Mouse (Mus musculus): Measurements from ENCODE around the gene Atf4. TPM values are rescaled to one million over a fixed set of nuclear protein-coding genes. Genes with fewer than 3 reads are reported as not detected.
A peak's percentile ranks its signal among the peaks of the same experiment; 100 is the strongest.

Gene Atf4
- polyA plus RNA-seq (2014; fragmentation: Nextera tagmentation; extraction: Ambion mirVana): 132 and 140 TPM in 2 replicates

DNA sequence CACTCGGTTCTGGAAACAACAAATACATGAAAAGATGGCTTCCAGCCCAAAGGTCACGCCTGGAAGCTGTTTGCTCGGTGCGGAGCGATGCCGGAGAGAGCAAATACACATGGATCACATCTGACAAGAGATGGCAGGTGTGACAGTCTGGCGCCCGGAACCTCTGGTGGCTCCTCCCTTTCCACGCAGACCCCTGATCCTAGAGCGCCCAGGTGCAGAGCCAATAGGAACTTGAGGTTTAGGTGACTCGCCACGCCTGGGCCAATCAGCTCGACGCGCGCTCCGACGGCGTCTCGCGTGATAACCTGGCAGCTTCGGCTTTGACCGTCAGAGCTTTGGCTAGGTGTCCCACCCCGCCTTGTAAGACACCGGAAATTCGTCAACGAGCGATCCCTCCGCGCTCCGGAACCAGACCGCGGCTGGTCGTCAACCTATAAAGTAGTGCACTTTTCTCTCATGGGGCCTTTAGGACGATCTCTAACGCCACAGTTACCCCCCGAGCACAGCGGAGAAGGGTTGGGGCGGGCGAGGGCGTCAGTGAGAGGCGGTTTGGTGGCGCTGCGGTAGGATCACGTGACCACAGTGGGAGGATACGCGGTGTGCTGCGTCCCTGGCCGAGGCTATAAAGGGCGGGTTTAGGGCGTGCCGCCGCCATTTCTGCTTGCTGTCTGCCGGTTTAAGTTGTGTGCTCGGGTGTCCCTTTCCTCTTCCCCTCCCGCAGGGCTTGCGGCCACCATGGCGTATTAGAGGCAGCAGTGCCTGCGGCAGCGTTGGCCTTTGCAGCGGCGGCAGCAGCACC, at the start of gene Atf4:
Atf4 (plus strand) TSS at position 338 of the 799 bp plus-strand sequence.
- Histone ChIP-seq H3K4me2 (ENCODE audit: low read depth, low read length) (peak within 1 kb of the TSS; percentile 94), H3K36me3 (ENCODE audit: control insufficient read depth, insufficient read depth, low read length) (peaks cover 58% of the 10 kb centered on the region), H3K27me3 (replicated peaks; ENCODE audit: control insufficient read depth, insufficient read depth, low read length) (no peaks in the 10 kb centered on the region), H3K27ac (replicated peaks; ENCODE audit: low read depth, low read length) (peak within 1 kb of the TSS; percentile 94), H3K4me3 (ENCODE audit: low read depth, low read length) (peak within 1 kb of the TSS; percentile 96), H3K4me1 (ENCODE audit: control insufficient read depth, insufficient read depth, low read length) (peaks cover 13% of the 10 kb centered on the region), H3K9ac (ENCODE audit: low read depth, low read length) (peak within 1 kb of the TSS; percentile 100), H3K9me3 (ENCODE audit: control insufficient read depth, low read length) (no peaks in the 10 kb centered on the region)
- 0% methylated on average over 50 of the region's 62 CpGs for WGBS
- ATAC-seq (ENCODE audit: low read depth) (peak; percentile 95), DNase-seq (ENCODE audit: low spot score) (peak; percentile 100)

DNA sequence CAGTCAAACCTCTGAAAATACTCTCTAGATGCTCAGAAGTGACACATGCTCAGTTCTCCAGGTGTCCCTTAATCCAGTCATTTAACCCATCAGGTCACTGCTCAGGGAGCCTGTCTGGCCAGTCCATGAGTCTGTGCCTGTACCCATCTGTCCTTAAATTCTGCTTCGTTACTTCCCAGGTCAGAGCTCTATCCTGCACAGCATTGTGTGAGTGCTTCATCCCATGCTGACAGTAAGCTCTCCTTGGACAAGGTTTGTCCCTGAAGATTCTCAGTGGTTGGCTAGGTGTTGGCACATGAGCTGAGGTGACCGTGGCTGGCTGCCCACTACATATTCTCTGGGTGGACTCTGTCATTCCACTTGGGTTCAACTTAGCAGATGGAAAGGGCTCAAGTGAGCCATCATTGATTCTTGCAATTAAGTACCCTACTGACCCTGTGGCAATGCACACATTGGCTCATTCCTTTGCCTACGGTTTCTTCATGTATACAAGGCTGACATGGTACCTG, 48.9 kb upstream of the Atf4 start:
- Histone ChIP-seq H3K27me3 (replicated peaks; ENCODE audit: control insufficient read depth, insufficient read depth, low read length) (no peaks in the 10 kb centered on the region), H3K4me3 (ENCODE audit: low read depth, low read length) (no peak overlapping the region), H3K4me1 (ENCODE audit: control insufficient read depth, insufficient read depth, low read length) (no peaks in the 10 kb centered on the region; the same call in 1 of the 2 replicates), H3K9ac (ENCODE audit: low read depth, low read length) (no peak overlapping the region), H3K27ac (replicated peaks; ENCODE audit: low read depth, low read length) (no peak overlapping the region), H3K4me2 (ENCODE audit: low read depth, low read length) (no peak overlapping the region), H3K9me3 (ENCODE audit: control insufficient read depth, low read length) (no peaks in the 10 kb centered on the region), H3K36me3 (ENCODE audit: control insufficient read depth, insufficient read depth, low read length) (peaks cover 2% of the 10 kb centered on the region)
- WGBS: 90% methylated on average over 3 of the region's 3 CpGs
- no peak for ATAC-seq (ENCODE audit: low read depth)
- no peak for DNase-seq (ENCODE audit: low spot score)

DNA sequence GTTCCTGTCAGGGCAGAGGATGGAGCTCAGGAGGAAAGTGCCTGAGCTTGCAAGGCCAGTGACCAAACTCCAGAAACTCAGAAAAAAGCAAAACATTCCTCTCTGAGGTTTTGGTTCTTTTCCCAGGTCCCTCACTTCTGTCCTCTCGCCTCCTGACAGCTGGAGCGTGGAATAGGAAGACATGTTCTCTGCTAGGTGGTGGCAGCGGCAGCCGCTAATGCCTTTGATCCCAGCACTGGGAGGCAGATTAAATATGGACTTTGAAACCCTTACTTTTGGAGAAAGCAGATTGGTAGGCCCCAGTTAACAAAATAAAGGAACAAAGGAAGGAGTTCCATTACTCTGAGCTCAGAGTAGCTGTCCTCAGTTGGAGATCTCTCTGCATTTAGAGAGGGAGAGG, 46.5 kb upstream of the Atf4 start:
- H3K4me2 ChIP-seq (ENCODE audit: low read depth, low read length): no peak overlapping the region
- no peaks in the 10 kb centered on the region for H3K9me3 ChIP-seq (ENCODE audit: control insufficient read depth, low read length)
- ATAC-seq (ENCODE audit: low read depth) (no peak), DNase-seq (ENCODE audit: low spot score) (peak; percentile 22)
- peaks cover 22% of the 10 kb centered on the region for H3K36me3 ChIP-seq (ENCODE audit: control insufficient read depth, insufficient read depth, low read length)
- peak overlapping the region; percentile 3; the same call in 1 of the 2 replicates for H3K27ac ChIP-seq (replicated peaks; ENCODE audit: low read depth, low read length)
- H3K4me3 ChIP-seq (ENCODE audit: low read depth, low read length): no peak overlapping the region
- no peaks in the 10 kb centered on the region for H3K27me3 ChIP-seq (replicated peaks; ENCODE audit: control insufficient read depth, insufficient read depth, low read length)
- no peaks in the 10 kb centered on the region for H3K4me1 ChIP-seq (ENCODE audit: control insufficient read depth, insufficient read depth, low read length)
- 19% methylated on average over 4 of the region's 4 CpGs for WGBS
- H3K9ac ChIP-seq (ENCODE audit: low read depth, low read length): peak overlapping the region; percentile 35; the same call in 1 of the 2 replicates

DNA sequence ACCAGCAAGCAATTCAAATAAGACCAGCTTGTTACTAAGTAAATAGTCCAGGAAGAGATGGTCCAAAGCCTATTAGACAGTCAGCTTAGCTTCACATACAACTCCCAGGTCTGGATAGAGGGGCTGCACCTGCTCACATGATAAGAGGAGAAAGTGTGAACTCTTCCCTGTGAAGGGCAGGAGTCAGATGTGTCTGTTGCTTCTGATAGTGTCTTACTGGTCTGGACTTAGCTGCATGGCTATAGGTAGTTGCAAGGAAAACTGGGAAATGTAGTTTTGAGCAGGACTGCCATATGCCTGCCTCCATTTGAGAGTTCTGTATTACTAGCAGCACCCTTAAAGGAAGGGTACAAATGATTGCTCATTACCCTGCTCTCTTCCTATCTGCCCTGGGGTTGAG, 41.3 kb upstream of the Atf4 start:
- H3K9me3 ChIP-seq (ENCODE audit: control insufficient read depth, low read length): no peaks in the 10 kb centered on the region

DNA sequence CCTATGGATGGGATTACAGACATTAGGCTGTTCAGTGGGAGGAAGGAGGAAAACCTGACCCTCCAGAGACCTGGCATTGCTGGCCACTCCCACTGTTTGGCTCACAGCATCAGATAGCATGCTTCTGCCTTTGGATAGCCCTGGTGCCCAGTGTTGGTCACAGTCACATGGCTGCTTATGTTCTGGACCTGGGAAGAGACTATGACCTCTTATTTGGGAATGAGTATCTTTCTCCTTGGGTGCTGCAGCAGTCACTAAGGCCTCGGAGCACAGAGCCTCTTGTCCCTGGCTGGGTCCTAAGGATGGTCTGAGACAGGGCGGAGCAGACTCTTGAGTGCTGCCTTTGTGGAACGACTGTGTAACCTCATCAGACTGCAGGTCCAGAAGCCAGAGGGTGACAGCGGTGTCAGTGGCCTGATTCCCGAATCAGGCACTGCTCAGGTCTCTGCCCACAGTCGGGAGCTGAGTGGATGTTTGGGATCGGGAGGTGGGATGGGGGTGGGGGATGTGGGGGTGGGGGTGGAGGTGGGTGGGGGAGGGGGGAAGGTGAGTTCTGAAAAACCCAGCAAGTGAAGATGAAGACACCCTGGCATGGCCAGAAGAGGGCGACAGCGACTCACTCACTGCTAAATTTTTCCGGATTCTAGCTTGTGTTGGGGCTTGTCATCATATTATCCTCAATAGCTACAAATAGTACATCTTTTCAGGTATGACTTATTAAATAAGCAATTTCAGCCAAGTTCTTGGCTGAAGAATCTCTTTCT, 39.1 kb upstream of the Atf4 start:
- Histone ChIP-seq H3K4me2 (ENCODE audit: low read depth, low read length) (no peak overlapping the region), H3K27ac (replicated peaks; ENCODE audit: low read depth, low read length) (no peak overlapping the region), H3K4me1 (ENCODE audit: control insufficient read depth, insufficient read depth, low read length) (no peaks in the 10 kb centered on the region), H3K9ac (ENCODE audit: low read depth, low read length) (no peak overlapping the region), H3K27me3 (replicated peaks; ENCODE audit: control insufficient read depth, insufficient read depth, low read length) (no peaks in the 10 kb centered on the region), H3K36me3 (ENCODE audit: control insufficient read depth, insufficient read depth, low read length) (peaks cover 27% of the 10 kb centered on the region), H3K4me3 (ENCODE audit: low read depth, low read length) (no peak overlapping the region), H3K9me3 (ENCODE audit: control insufficient read depth, low read length) (no peaks in the 10 kb centered on the region)
- no peak for ATAC-seq (ENCODE audit: low read depth)
- 23% methylated on average over 8 of the region's 10 CpGs for WGBS
- DNase-seq (ENCODE audit: low spot score): no peak

More for the DNA sequence above, 41.3 kb upstream of the Atf4 start:
- ATAC-seq (ENCODE audit: low read depth): no peak
- H3K4me3 ChIP-seq (ENCODE audit: low read depth, low read length): no peak overlapping the region
- peaks cover 27% of the 10 kb centered on the region for H3K36me3 ChIP-seq (ENCODE audit: control insufficient read depth, insufficient read depth, low read length)
- no peaks in the 10 kb centered on the region for H3K27me3 ChIP-seq (replicated peaks; ENCODE audit: control insufficient read depth, insufficient read depth, low read length)
- H3K9ac ChIP-seq (ENCODE audit: low read depth, low read length): no peak overlapping the region
- H3K4me2 ChIP-seq (ENCODE audit: low read depth, low read length): no peak overlapping the region
- H3K4me1 ChIP-seq (ENCODE audit: control insufficient read depth, insufficient read depth, low read length): no peaks in the 10 kb centered on the region
- H3K27ac ChIP-seq (replicated peaks; ENCODE audit: low read depth, low read length): no peak overlapping the region
- no peak for DNase-seq (ENCODE audit: low spot score)

DNA sequence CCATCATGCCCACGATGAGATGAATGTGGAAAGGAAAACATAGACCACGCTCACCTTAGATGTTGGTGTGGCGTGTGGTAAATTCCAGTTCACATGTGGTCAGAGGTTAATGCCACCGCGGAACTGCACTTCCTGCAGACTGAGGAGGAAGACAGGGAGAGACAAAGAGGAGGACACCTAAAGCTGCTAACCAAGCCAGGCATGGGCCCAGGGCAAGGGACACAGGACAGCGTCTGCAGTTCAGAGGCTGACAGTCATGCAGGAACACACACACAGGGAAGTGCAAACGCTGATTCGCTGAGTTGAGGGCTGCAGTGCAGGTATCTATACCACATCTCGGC, 38.5 kb upstream of the Atf4 start:
- Histone ChIP-seq H3K9me3 (ENCODE audit: control insufficient read depth, low read length) (no peaks in the 10 kb centered on the region), H3K27ac (replicated peaks; ENCODE audit: low read depth, low read length) (no peak overlapping the region), H3K4me2 (ENCODE audit: low read depth, low read length) (no peak overlapping the region), H3K27me3 (replicated peaks; ENCODE audit: control insufficient read depth, insufficient read depth, low read length) (no peaks in the 10 kb centered on the region), H3K9ac (ENCODE audit: low read depth, low read length) (no peak overlapping the region), H3K36me3 (ENCODE audit: control insufficient read depth, insufficient read depth, low read length) (peaks cover 22% of the 10 kb centered on the region), H3K4me1 (ENCODE audit: control insufficient read depth, insufficient read depth, low read length) (no peaks in the 10 kb centered on the region), H3K4me3 (ENCODE audit: low read depth, low read length) (no peak overlapping the region)
- 58% methylated on average over 9 of the region's 9 CpGs for WGBS
- ATAC-seq (ENCODE audit: low read depth) (no peak), DNase-seq (ENCODE audit: low spot score) (no peak)

DNA sequence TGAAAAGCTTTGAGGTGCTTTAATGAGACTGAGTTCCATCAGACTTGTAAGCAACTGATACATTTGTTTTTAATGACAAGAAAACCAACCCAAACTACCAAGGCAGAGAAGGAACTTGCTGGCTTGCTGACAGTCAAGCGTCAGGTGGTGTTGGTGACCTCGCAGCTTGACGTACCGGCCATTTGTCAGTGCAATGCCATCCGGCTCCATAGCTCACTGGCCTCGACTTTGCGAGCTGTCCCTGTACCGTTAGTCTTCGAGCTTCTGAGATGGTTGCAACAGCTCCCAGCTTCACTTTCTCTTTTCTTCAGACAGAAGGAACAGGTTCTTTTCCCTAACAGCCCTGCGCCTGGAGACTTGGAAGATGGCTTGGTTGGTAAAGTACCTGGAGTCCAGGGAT, 37.5 kb upstream of the Atf4 start:
- H3K9ac ChIP-seq (ENCODE audit: low read depth, low read length): no peak overlapping the region
- DNase-seq (ENCODE audit: low spot score) (no peak), ATAC-seq (ENCODE audit: low read depth) (no peak)
- peaks cover 11% of the 10 kb centered on the region for H3K36me3 ChIP-seq (ENCODE audit: control insufficient read depth, insufficient read depth, low read length)
- H3K4me3 ChIP-seq (ENCODE audit: low read depth, low read length): no peak overlapping the region
- WGBS: 92% methylated on average over 10 of the region's 10 CpGs
- no peak overlapping the region for H3K27ac ChIP-seq (replicated peaks; ENCODE audit: low read depth, low read length)
- H3K4me1 ChIP-seq (ENCODE audit: control insufficient read depth, insufficient read depth, low read length): no peaks in the 10 kb centered on the region
- no peaks in the 10 kb centered on the region for H3K27me3 ChIP-seq (replicated peaks; ENCODE audit: control insufficient read depth, insufficient read depth, low read length)
- no peak overlapping the region for H3K4me2 ChIP-seq (ENCODE audit: low read depth, low read length)
- H3K9me3 ChIP-seq (ENCODE audit: control insufficient read depth, low read length): no peaks in the 10 kb centered on the region

DNA sequence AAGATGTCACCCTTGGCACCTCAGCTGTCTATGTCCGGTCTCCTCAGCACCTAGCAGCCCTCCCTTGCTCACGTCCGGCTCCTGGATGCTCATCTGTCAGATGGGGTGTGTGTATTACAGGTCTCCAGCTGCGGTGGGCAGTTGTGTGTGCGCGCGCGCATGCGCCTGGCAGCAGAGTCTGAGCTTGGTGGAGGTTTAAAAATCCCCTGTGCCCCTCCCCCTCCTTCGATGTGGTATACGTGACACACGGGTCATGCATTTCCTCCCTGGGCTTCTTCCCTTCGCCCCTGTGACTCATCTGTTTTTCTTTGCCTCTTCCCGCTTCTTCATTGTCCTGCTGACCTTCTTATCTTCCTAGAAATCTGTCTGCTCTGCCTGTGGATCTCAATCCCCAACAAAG, 35.8 kb upstream of the Atf4 start:
- no peaks in the 10 kb centered on the region for H3K9me3 ChIP-seq (ENCODE audit: control insufficient read depth, low read length)
- H3K4me1 ChIP-seq (ENCODE audit: control insufficient read depth, insufficient read depth, low read length): no peaks in the 10 kb centered on the region
- H3K4me2 ChIP-seq (ENCODE audit: low read depth, low read length): peak overlapping the region; percentile 32
- H3K4me3 ChIP-seq (ENCODE audit: low read depth, low read length): no peak overlapping the region
- H3K9ac ChIP-seq (ENCODE audit: low read depth, low read length): no peak overlapping the region
- peak; percentile 12 for DNase-seq (ENCODE audit: low spot score)
- 38% methylated on average over 14 of the region's 14 CpGs for WGBS
- H3K27me3 ChIP-seq (replicated peaks; ENCODE audit: control insufficient read depth, insufficient read depth, low read length): no peaks in the 10 kb centered on the region
- no peak for ATAC-seq (ENCODE audit: low read depth)
- no peaks in the 10 kb centered on the region for H3K36me3 ChIP-seq (ENCODE audit: control insufficient read depth, insufficient read depth, low read length)
- no peak overlapping the region for H3K27ac ChIP-seq (replicated peaks; ENCODE audit: low read depth, low read length)

Data from embryonic facial prominence, embryonic 14.5 days (tissue).